Mouse (Mus musculus) B cell, adult 2 months (primary cell): ENCODE data around the gene Mia.

ENCODE experiments used
- DNase-seq, 2 experiments: peaks; one replicate each; pipeline ENCODE4 v3.0.0; 2022

Mia gene

DNA sequence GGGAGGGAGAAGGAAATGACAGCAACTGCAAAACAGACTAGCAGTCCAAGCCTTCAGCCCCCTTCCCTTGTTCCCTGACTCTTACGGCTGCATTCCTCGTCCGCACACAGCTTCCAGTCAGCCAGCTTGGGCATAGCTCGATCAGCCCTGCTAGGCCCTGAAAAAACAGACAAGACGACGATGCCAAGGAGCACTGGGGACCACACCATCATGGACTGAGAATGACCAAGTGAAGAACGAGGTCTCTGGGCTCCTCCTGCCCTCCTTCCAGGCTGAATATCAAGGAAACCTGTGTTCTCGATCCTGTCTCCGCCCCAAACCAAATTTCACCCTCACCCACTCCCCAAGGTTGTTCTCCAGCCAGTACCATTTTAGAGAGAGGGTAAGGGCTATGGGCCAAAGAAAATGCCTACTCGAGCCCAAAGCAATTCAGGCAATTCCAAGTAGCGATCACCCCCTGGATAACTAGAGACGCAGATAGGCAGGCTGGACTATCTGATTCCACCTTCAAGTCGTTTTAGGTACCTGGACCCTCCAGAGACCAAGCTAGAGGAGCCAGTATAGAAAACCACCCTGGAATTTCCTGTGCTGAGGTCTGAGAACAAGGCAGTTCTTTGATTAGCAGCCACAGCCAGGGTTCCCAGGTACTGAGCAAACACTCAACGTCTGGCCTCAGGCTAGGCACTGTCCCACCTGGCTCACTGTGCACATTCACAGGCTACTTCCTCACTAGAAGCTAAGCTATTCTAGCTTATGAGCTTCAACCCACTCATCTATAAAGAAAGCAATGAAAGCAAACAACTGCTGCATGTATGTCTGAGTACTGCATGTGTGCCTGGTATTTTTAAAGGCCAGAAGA is at the start of gene Mia, which contains the start of gene Gm21983:
Gene Mia (minus strand): TSS at position 321 of the 859 bp plus-strand sequence.
Gene Gm21983 (minus strand): TSS at position 250 of the 859 bp plus-strand sequence.
- DNase-seq, result no peak

DNA sequence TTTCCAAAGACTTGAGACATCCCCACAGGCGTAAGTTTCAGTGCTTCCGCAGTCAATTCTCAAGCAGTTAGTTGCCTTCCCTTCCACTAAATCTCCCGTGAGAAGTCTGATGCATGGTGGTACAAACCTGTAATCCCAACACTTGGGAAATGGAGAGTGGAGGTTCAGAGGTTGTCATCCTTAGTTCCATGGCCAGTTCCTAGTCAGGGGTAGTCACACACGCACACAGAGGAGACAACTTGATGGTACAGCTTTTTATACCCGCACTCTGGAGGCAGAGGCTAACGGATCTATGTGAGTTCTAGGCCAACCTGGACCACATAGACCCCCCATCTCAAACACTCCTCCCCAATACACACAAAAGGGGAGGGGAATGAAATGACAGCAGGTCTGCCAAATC is 47.9 kb upstream of the Mia start:
- no peak for DNase-seq

DNA sequence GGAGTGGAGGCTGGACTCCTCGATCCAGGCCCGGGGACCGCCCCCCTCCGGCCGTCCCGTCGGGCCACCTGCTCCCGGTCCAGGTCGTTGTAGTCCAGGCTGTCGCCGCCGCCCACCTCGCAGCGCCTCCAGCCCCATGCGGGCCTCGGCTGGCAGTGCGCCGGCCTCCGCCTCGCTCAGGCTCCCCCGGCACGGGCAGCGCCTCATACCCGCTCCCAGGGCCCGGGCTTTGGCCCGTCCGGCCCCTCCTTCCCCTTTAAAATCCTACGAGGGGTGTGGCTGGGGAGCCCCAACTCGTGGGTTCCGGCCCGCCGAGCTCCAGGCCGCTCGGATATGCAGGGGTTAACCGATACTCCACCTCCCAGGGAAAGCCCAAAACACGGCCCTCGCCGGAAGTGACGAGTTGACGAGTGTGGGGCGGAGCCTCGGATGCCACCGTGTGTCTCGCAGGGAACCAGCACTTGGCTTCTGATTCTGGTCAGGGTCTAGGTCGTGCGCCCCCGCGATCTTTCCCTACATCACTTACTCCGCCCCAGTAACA is 47.4 kb upstream of the Mia start, which contains the start of gene Itpkc:
Gene Itpkc (minus strand): TSS at position 381 of the 541 bp plus-strand sequence.
- DNase-seq, result peak; percentile 92

DNA sequence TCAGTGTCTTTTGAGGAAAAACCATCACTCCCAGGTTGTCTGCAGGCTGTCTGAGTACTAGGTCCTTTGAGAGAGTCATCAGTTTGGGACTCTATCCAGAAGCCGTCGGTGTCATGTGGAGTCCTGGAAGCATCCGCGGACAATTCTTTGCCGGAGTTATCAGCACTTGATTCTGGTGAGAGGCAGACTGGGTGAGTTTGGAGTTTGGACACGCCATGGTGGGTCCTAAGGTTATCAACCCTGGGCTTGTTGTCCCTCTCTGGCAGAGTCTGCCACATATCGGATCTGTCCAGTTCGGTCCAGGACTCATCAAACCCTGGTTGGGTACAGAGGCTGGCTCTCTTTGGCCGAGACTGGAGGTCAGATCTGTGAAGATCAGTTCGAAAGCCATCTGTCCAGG is 46.7 kb upstream of the Mia start:
- DNase-seq, result peak; percentile 4 to 10

DNA sequence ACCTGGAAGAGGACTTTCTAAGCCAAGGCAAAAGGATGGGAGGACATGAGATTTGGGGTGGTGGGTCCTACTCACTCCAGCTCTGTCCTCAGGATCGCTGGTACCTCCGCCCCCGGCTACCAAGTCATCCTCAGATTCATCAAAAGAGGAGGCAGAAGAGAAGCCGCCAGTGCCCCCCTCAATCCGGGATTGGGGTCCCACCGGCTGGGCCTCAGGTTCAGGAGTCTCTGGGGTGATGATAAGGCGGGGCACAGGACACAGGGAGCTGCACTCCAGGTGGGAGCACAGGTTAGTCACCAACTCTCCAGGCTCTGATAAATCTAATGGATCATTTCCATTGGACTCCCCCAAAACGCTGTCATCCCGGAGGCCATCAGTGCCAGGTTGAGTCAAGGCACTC is 46.3 kb upstream of the Mia start:
- DNase-seq, result no peak

DNA sequence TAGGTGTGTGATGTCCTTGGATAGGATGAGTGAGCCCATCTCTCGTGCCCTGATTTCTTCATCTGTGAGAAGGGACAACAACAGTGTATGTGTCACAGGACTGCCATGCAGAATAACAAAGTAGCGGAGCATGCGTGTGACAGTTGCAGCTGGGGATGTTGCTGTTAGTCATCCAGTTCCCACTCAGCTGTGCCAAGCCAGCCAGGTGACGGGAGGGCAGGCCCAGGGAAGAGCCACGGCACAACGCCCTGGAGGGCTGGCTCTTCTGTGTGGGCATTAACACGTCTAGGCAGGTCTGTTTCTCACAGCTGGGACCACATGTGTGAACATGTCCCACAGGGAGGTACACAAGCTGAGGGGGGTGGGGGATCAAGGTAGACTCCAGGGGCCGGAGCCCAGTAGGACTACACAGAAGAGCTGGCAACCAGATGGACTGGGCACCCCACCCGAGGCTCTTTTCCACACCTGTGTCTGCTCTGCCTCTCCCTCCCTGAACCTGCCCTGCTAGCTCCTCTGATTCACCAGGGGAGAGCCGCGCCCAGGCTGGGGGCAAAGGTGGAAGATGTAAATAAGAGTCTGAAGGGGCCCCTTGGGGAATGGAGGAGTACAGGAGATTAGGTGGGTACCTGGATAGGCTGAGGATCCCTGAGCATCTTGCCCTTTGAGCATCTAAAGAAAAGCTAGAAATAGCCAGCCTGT is 44.1 kb upstream of the Mia start:
- no peak for DNase-seq

DNA sequence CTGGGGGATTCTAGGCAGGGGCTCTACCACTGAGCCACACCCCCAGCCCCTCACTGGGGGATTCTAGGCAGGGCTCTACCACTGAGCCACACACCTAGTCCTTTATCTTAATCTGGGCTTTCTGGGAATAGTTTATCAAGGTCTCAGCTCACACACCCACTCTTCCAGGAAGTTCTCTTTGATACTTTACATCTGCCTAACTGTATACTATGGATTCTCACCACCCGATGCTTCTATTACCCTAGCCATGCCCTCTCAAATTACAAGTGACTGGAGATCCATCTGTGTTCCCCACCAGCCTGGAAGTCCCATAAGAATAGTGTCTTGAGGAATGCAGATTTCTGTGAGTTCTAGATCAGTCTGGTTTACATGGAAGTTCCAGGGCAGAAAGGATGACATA is 41.6 kb upstream of the Mia start:
- no peak for DNase-seq

DNA sequence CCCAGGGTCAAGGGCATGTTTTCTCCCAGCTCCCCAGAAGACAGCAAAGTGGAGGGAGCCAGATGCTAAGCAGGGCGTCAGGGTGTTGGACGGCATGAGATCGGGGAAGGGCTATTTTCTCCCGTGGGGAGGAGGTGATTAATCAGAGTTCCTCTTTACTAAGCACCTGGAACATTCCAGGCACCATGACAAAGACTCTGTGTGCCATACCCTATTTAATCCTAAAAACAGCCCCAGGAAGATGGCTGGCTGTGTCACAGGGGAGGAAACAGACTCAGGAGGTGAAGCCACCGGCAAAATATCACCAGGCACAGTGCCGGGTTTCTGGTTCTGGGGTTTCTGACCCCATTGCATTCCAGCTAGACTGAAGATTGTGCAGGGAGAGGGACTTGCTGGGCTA is 41.0 kb upstream of the Mia start:
- no peak for DNase-seq

DNA sequence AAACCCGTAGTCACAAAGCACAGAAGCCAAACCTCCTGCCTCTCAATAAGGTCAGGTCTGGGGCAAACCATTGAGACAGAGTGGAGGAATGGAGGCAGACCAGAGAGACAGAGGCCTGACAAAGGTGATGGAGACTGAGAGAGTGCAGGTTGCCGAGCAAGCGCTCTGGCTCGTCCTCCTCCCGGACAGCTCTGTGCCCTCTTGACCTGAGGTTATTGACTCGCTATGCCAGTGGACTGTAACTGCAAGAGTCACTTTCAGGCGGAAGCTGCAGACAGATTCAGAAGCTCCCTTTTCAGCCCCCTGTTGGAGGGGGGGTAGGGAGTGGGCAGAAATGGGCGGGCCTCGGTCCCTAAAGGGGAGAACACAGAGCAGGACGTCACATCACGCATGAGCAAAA is 39.0 kb upstream of the Mia start:
- no peak for DNase-seq

DNA sequence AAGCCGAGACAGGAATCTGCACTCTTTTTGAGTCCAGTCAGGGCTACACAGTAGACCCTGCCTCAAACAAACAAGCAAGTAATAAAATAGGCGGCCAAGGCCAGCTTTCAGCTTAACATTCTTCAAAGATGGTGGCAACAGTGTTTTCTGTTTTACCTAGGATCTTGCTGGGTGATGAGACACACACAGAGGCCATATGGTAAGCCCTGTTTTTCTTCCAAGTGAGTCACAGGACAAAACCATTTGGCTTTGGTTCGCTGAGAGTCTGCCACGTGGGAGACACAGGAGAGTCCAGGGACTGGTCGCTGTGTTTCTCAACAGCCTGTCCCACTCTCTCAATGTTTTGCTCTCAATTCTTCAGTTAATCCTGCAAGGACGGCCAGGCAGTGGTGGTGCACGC is 37.6 kb upstream of the Mia start:
- no peak for DNase-seq

DNA sequence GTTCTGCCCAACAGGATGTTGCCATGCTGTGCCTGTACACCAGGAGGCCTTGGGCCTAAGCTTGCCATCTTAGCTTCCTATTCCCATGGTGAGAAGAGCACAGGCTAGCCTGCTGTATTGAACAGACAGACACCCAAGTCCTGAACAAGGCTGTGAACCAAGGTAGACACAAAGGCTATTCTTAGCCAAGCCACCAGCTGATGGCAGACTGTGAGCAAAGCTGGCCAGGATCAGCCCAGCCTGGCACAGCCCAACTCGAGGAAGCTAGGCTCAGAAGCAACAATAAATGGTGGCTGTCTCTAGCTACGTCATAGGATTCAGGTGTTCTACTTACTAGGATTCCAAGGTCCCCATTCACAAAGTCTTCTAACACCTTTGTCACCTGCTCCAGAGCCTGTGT is 31.7 kb upstream of the Mia start:
- no peak for DNase-seq

DNA sequence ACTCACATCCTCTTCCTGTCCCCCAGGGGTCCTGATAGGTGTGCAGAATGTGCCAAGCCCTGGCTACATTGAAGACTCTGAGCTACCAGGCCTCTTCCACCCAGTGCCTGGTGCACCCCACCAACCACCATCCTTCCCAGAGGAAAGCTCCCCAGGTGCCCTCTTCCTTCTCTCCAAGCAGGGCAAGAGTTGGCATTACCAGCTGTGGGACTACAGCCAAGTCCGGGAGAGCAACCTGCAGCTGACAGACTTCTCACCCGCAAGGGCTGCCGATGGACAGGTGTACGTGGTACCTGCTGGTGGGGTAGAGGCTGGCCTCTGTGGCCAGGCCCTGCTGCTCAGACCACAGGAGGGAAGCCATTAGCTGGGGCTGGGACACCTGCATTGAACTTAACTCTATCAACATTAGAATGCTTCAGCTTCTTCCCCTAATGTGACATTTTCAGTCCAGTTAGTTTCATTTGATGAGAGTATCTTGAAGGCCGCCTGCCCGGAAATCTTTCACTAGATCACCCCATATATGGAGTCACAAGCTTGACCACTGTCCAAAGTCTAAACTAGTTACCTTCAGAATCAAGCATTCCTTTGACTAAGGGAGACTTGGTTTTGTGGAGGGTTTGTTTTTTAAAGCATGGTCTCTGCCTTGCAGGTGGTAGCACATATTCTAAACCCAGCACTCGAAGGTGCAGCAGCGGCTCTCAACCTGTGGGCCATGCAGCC is 22.9 kb upstream of the Mia start:
- DNase-seq, result no peak

DNA sequence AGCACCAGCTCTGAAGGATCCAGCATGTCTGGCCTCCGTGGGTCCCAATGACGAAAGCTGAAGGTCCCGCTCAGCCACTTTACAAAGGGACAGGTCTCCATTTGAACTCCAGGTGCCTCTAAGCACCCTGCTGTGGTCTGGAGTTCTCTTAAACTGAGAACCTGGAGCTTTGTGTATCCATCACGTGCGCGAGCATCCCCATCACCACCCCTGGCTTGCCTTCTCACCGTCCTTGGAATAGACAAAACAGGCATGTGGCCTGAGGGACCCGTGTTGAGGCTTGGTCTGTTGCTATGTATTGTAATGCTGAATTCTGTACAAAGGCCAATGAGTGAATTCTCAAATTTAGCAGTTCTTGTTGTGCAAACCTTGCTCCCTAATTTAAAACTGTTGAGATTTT is 17.8 kb upstream of the Mia start:
- DNase-seq, result no peak

DNA sequence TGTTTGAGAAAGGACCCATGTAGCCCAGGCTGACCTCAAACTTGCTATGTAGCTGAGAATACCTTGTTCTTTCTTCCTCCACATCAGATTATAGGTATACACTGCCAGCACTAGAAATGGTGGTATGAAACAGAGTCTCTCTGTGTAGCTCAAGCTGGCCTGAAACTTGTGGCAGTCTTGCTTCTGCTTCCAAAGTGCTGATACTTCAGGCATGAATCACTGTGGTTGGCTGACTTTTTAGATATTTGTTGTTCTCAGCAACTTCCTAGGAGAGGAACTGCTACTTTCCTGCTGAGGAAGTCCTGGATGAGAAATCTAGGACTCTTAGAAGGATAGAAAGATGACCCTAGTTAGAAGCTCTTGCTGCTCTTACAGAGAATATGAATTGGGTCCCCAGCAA is 17.4 kb upstream of the Mia start:
- DNase-seq, result no peak

DNA sequence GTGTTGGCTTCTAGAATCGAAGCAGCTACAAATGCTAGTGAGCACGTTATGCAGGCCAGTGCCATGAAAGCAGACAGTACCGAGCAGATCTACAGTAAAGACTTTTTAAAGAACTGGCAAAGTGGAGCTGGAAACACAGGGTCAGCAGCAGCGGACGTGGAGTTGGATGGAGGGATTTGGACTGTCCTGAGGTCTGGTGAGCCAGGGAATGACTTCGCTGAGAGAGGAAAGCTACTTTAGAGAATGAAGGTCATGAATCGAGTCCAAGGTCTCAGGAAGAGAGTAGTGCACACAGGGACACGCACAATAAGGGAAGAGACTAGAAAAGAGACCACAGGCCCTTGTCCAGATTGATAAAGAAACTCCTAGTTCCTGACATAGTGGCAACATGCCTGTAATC is 16.7 kb upstream of the Mia start:
- no peak for DNase-seq

DNA sequence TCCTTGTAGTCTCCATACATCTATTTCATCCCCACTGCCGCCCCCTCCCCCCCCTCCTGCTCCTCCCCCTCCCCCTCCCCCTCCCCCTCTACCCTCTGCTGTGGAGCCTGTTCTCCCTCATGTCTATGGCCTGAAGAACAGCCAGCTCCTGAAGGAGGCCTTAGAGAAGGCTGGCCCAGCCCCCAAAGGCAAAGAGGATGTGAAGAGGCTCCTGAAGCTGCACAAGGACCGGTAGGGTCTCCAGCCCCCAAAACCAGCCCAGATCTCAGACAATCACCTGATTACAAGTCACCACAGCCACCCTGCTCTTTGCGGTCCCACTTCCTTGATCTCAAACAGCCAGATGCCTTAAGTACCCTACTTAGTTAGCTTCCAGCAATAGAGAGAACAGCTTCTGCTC is 16.2 kb upstream of the Mia start:
- no peak for DNase-seq

DNA sequence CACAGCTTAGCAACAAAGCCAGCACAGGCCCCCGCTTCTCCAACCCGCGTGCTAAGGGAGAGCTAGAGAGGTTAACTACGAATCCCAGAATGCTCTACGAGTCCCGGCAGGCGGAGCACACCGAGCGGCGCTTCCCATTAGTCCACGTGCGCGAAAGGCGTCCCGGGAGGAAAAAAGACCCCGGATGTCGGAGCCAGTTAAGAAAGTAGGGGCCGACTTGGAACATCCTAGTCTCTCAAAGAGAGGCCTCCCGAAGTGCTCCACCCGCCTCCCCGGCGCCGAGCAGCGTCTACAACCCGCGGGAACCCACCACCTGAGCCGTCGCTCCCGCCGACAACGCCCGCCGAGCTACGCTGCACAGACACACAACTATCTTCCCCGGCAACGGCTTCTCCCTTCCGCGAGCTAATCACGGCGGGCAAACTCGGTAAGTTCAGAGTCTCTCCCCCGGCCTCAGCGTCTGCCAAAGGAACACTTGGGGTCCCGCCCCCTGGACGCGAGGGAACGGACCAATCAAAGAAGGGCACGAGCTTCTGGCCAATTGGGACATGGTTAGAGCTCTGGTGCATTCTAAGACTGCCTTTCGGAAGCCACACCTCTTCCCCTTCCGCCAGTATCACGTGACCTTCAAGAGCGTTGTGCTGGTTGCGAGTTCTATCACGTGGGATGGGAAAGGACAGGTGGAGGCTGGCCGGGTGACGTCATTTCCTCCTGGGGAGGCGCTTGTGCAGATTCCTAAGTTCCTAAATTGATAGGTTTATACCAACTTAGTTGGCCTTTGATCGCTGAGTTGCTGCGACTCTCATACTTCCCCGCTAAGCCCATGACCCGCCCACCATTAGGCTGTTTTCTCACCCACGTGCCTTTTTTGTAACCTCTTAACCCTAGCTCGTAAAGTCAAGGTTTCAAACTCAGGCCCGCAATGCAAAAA is 15.0 kb upstream of the Mia start, which contains the start of the genes BC024978 and Snrpa:
Gene BC024978 (plus strand): TSS at position 101 of the 931 bp plus-strand sequence.
Gene Snrpa (minus strand): TSS at position 591 of the 931 bp plus-strand sequence.
- peak; percentile 93 to 96 for DNase-seq

DNA sequence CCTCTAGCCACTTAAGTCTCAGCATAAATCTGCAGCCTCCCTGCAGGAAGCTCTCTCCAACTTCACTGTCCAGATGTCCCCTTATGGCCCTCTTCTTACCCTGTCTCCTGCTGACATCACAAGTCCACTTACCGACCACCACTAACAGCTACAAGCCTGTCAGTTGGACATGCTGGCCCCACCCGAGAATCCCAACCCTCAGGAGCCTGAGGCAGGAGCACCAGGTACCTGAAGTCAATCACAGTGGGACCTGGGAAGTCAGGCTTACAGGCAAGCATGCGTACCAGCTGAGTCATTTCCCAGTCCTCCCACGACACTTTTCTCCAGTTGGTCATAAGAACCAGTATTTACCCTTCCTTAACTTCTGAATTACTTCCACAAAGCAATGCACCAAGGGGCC is 12.8 kb upstream of the Mia start:
- no peak for DNase-seq

DNA sequence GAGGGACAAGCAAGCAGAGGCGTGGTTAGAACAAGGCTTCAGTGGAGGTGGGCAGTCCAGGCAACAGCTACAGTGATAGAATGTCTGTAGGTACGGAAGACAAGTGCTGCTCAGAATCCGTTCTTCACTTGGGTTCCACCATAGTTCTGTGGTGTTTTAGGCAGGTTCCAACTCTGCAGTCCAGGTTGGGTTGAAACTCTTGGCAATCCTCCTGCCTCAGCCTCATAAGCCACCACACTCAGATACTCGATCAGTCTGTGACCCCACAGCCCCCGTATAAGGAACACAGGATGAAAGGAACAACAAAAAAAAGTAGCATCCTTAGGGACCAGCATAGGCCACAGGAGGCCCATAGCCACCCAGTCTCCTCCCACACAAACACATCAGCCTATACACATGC is 11.5 kb upstream of the Mia start:
- no peak for DNase-seq

DNA sequence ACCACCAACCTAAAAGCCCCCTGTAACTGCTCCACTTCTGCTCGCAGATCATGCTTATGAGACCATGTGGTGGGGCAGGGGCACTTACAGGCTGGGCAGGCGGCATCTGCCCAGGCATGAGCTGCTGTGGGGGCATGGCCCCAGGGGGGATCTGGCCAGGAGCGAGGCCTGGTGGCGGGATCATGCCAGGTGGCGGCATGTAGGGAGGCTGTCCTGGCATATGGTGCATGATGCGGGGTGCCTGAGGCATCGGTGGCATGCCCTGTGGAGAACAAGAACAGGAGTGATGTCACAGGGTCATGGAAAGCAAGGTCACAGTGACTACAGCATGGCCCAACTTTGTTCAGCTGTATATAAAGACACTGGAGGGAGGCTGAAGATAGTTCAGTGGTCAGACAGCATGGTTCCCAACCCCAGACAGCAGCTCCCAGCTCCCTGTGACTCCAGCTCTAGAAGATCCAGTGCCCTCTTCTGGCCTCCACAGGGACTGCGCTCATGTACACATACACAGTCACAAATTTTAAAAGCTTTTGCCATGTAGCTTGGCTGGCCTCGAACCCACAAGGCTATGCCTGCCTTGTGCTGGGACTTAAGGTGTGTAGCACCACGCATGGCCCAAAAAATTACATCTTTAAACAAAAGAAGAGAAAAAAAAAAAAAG is 8.4 kb upstream of the Mia start:
- DNase-seq, result peak; percentile 23 to 28

DNA sequence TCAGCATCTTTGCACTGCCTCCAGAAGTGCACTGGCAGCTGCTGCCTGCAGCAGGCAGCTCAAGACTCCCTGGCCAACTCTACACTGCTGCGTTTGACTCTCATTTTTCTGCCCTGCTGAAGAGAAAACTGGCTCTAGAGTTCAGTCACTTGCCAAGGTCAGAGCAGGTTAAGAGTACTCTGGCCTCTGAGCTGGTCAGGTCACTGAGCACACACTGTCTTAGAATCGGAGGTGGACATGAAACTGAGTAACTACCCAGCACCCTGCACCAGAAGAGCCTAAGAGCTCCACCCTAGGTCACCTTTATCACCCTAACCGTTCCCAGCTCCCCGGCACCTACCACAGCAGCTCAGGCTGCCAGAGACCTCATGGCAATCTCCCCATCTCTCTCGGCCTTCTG is 5.0 kb upstream of the Mia start:
- no peak for DNase-seq
